Mouse (Mus musculus): ENCODE results near the gene Ulk4. TPM values are rescaled to one million over a fixed set of nuclear protein-coding genes. Genes with fewer than 3 reads are reported as not detected.

Ulk4 gene
- polyA plus RNA-seq, 1 experiment: 1.1 TPM

DNA sequence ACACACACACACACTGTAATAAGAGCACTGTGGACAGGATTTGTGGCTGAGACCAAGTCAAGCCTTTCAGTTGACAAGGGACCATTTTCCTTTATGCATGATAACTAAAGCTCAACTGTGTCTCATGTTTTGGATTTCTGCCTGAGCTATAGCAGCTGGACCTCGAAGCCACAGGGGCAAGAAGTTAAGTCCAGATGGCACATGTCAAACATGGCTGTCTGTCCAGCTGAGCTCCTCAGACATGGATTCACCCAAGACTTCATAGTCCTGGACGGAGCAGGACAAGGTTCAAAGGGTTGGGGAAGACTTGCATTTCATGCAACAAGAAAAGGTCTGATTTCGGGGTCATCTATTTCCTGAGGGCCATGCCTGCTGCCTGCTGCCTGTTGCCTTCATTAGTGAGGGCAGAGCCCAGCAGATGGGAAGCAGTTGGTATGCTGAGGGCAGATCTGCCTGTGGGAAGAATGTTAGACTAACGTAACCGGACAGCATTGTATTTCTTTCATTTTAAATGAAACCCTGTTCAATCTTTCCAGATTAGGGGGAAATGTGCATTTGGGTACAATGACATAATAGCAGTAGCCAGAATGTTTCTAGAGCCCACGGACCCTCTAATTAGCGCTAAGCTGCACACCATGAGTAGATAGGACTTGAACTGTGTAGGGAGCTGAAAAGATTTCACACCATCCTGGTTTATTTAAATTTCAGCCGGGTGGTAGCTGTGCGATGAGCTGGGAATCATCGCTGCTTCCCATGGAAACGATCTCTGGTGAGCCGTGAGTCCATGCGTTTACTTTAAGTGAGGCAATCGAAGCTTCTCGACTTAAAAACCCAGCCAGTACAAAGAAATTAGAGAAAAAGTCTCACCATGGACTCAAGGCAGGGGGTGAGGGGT lies 286.9 kb downstream of the Ulk4 start:
- no peaks in the 10 kb centered on the region for H3K79me3 ChIP-seq (ENCODE audit: low read depth)
- H3K36me3 ChIP-seq (ENCODE audit: control insufficient read depth, insufficient read depth): no peaks in the 10 kb centered on the region
- TF ChIP-seq FOSL1 (IDR thresholded peaks at IDR 0.05; ENCODE audit: insufficient read depth, low read length, poor library complexity, severe bottlenecking) (no peak), MAX (IDR thresholded peaks at IDR 0.05) (no peak)
- no peaks in the 10 kb centered on the region for H3K79me2 ChIP-seq (ENCODE audit: control insufficient read depth, insufficient read depth)
- no peak overlapping the region for H3ac ChIP-seq (ENCODE audit: control insufficient read depth, insufficient read length, low read depth)
- no peaks in the 10 kb centered on the region for H3K27me3 ChIP-seq (ENCODE audit: control insufficient read depth, insufficient read depth, insufficient read length)
- H3K4me3 ChIP-seq (ENCODE audit: insufficient read depth, poor library complexity, severe bottlenecking): no peak overlapping the region

DNA sequence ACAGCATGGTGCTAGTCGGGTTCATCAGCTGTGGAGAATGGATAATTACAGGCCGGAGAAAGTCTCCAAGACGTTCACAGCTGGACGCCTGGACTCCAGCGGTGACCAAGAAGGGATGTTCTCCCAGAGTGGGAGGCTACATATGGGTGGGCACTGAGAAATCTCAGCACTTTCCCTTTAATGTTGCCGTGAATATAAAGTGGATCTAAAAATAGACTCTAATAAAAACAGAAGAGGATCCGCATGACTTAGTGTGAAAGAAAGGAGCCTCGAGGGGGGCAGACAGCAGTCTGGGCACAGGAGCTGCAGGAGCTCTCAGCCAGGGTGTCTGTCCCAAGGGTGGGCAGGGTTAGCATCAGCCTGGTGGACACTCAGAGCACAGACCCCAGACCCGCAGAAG lies 288.9 kb downstream of the Ulk4 start:
- Histone ChIP-seq H3K79me2 (ENCODE audit: control insufficient read depth, insufficient read depth) (no peaks in the 10 kb centered on the region), H3K4me3 (ENCODE audit: insufficient read depth, poor library complexity, severe bottlenecking) (no peak overlapping the region), H3K27me3 (ENCODE audit: control insufficient read depth, insufficient read depth, insufficient read length) (no peaks in the 10 kb centered on the region), H3K36me3 (ENCODE audit: control insufficient read depth, insufficient read depth) (no peaks in the 10 kb centered on the region), H3K79me3 (ENCODE audit: low read depth) (no peaks in the 10 kb centered on the region), H3ac (ENCODE audit: control insufficient read depth, insufficient read length, low read depth) (no peak overlapping the region)
- TF ChIP-seq CTCF (IDR thresholded peaks at IDR 0.05; ENCODE audit: control insufficient read depth, insufficient read depth, insufficient read length) (no peak), FOSL1 (IDR thresholded peaks at IDR 0.05; ENCODE audit: insufficient read depth, low read length, poor library complexity, severe bottlenecking) (no peak), CEBPB (IDR thresholded peaks at IDR 0.05; ENCODE audit: low read depth) (no peak), MYOD1 (IDR thresholded peaks at IDR 0.05; ENCODE audit: control insufficient read depth, insufficient read length, low read depth) (no peak), MYOG (IDR thresholded peaks at IDR 0.05; ENCODE audit: control insufficient read depth, extremely low read depth, insufficient read length) (no peak), MAX (IDR thresholded peaks at IDR 0.05) (no peak), USF1 (IDR thresholded peaks at IDR 0.05; ENCODE audit: low read depth) (no peak)

- no peaks in the 10 kb centered on the region for H3K79me3 ChIP-seq (ENCODE audit: low read depth)
- TF ChIP-seq CTCF (IDR thresholded peaks at IDR 0.05; ENCODE audit: control insufficient read depth, insufficient read depth, insufficient read length): no peak
- TF ChIP-seq MAX (IDR thresholded peaks at IDR 0.05): no peak
- TF ChIP-seq MYOD1 (IDR thresholded peaks at IDR 0.05; ENCODE audit: control insufficient read depth, insufficient read length, low read depth): no peak
- no peak for TF ChIP-seq FOSL1 (IDR thresholded peaks at IDR 0.05; ENCODE audit: insufficient read depth, low read length, poor library complexity, severe bottlenecking)
- no peak for TF ChIP-seq CEBPB (IDR thresholded peaks at IDR 0.05; ENCODE audit: low read depth)
- no peak for TF ChIP-seq MYOG (IDR thresholded peaks at IDR 0.05; ENCODE audit: control insufficient read depth, extremely low read depth, insufficient read length)
- no peak for TF ChIP-seq USF1 (IDR thresholded peaks at IDR 0.05; ENCODE audit: low read depth)
Observed at GRCm38 (mm10) chr9:120986994-120987393, 290.0 kb downstream of the Ulk4 start.

DNA sequence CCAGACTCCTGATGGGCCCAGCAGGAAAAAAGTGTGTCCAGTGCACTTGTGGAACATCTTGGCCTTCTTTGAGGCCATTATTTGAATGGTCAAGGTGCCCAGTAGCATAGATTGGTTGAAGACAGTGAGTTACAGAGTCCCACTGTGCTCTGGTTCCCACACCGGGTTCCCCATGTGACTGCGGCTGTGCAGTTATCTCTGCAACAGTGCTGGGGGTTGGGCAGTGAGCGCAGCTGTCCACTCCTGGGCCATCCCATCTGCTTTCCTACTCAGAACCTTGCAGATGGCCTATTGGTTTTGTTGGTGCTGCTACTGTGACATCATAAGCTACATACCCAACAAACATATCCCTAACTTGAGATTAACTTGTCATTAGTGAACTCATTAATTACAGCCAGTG lies 290.7 kb downstream of the Ulk4 start:
- TF ChIP-seq CEBPB (IDR thresholded peaks at IDR 0.05; ENCODE audit: low read depth) (no peak), USF1 (IDR thresholded peaks at IDR 0.05; ENCODE audit: low read depth) (no peak), MAX (IDR thresholded peaks at IDR 0.05) (no peak), MYOG (IDR thresholded peaks at IDR 0.05; ENCODE audit: control insufficient read depth, extremely low read depth, insufficient read length) (no peak), CTCF (IDR thresholded peaks at IDR 0.05; ENCODE audit: control insufficient read depth, insufficient read depth, insufficient read length) (no peak), FOSL1 (IDR thresholded peaks at IDR 0.05; ENCODE audit: insufficient read depth, low read length, poor library complexity, severe bottlenecking) (no peak), MYOD1 (IDR thresholded peaks at IDR 0.05; ENCODE audit: control insufficient read depth, insufficient read length, low read depth) (no peak)
- H3K27me3 ChIP-seq (ENCODE audit: control insufficient read depth, insufficient read depth, insufficient read length): no peaks in the 10 kb centered on the region
- no peaks in the 10 kb centered on the region for H3K79me3 ChIP-seq (ENCODE audit: low read depth)
- no peaks in the 10 kb centered on the region for H3K36me3 ChIP-seq (ENCODE audit: control insufficient read depth, insufficient read depth)
- no peaks in the 10 kb centered on the region for H3K79me2 ChIP-seq (ENCODE audit: control insufficient read depth, insufficient read depth)
- no peak overlapping the region for H3K4me3 ChIP-seq (ENCODE audit: insufficient read depth, poor library complexity, severe bottlenecking)
- H3ac ChIP-seq (ENCODE audit: control insufficient read depth, insufficient read length, low read depth): no peak overlapping the region

More at GRCm38 (mm10) chr9:120986994-120987393, 290.0 kb downstream of the Ulk4 start:
- Histone ChIP-seq H3K27me3 (ENCODE audit: control insufficient read depth, insufficient read depth, insufficient read length) (no peaks in the 10 kb centered on the region), H3K4me3 (ENCODE audit: insufficient read depth, poor library complexity, severe bottlenecking) (no peak overlapping the region), H3K79me2 (ENCODE audit: control insufficient read depth, insufficient read depth) (no peaks in the 10 kb centered on the region), H3ac (ENCODE audit: control insufficient read depth, insufficient read length, low read depth) (no peak overlapping the region), H3K36me3 (ENCODE audit: control insufficient read depth, insufficient read depth) (no peaks in the 10 kb centered on the region)

GRCm38 (mm10) chr9:120985524-120985923 lies 291.5 kb downstream of the Ulk4 start:
- no peaks in the 10 kb centered on the region for H3K36me3 ChIP-seq (ENCODE audit: control insufficient read depth, insufficient read depth)
- H3K79me2 ChIP-seq (ENCODE audit: control insufficient read depth, insufficient read depth): no peaks in the 10 kb centered on the region
- no peaks in the 10 kb centered on the region for H3K79me3 ChIP-seq (ENCODE audit: low read depth)
- H3ac ChIP-seq (ENCODE audit: control insufficient read depth, insufficient read length, low read depth): no peak overlapping the region
- H3K27me3 ChIP-seq (ENCODE audit: control insufficient read depth, insufficient read depth, insufficient read length): no peaks in the 10 kb centered on the region
- no peak overlapping the region for H3K4me3 ChIP-seq (ENCODE audit: insufficient read depth, poor library complexity, severe bottlenecking)
- TF ChIP-seq MAX (IDR thresholded peaks at IDR 0.05) (no peak), CEBPB (IDR thresholded peaks at IDR 0.05; ENCODE audit: low read depth) (no peak), MYOG (IDR thresholded peaks at IDR 0.05; ENCODE audit: control insufficient read depth, extremely low read depth, insufficient read length) (no peak), CTCF (IDR thresholded peaks at IDR 0.05; ENCODE audit: control insufficient read depth, insufficient read depth, insufficient read length) (no peak), FOSL1 (IDR thresholded peaks at IDR 0.05; ENCODE audit: insufficient read depth, low read length, poor library complexity, severe bottlenecking) (no peak), USF1 (IDR thresholded peaks at IDR 0.05; ENCODE audit: low read depth) (no peak), MYOD1 (IDR thresholded peaks at IDR 0.05; ENCODE audit: control insufficient read depth, insufficient read length, low read depth) (no peak)

All from C2C12 (cell line).